ENCODE assay signal across 9 mouse cellular contexts in genomic region chr17:8652681-8653262, GRCm38 (mm10).
DNase-seq lines count a peak whose midpoint lies in the region; ATAC-seq lines count a peak whose summit lies in the region.
"Had no signal": no experiment of that assay in that cellular context is flagged by ENCODE, and none has a peak within 500 bp of the region (broad histone marks: within the 10 kb centered on the region; RNA-seq: fewer than 3 reads in every experiment).

No protein-coding gene starts in this region.

- no peak for ATAC-seq in erythroblast, adult 5-6 weeks (replicated peaks; ENCODE audit: low FRiP score, poor library complexity, severe bottlenecking)
- ATAC-seq: forebrain, embryonic 15.5 days had no signal

- peak; percentile 2 to 10 for DNase-seq in kidney, postnatal 36 days
- DNase-seq in kidney, adult 11 months = no peak
- DNase-seq in cerebellum, adult 9-11 months = peak; percentile 45
- peak; percentile 25 to 37 for DNase-seq in heart, postnatal 10 days
- DNase-seq in lung, postnatal 10 days = peak; percentile 68
- no peak for DNase-seq in frontal cortex, postnatal 14 days (ENCODE audit: low spot score in 2 of 2)
- no peak for DNase-seq in spleen, postnatal 10 days (ENCODE audit: low spot score in 2 of 2)

- intact Hi-C loops in heart, postnatal 10 days (cut with DNase I) = no loop called here

Comparison
In these comparisons a context has a peak if more than half of its experiments do, and no peak if none do; other contexts are left out.
1. DNase-seq: peak in kidney, postnatal 36 days (2 of 2), cerebellum, adult 9-11 months (single experiment), heart, postnatal 10 days (2 of 2) and lung, postnatal 10 days (single experiment); none in kidney, adult 11 months (single experiment), frontal cortex, postnatal 14 days (0 of 2) and spleen, postnatal 10 days (0 of 2).